26 mouse cellular contexts compared by ENCODE assay signal in the genomic region with DNA sequence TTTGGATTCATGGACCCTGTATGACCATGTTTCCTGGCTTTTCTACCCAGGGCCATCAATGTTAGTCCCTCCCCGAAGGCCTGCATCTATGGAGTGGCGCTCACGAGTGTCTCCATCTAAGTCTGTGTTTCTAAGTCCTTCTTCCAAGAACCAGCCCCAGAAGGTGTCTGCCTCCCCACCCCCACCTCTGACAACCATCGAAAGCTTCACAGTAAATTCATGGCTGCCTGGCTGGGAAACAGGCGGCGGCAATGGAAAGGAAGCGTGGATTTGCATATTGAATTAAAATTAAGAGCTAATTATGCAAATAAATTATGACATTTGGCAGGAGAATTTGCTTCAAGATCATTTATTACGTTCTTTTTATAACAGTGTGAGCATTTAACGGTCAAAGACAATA.
"Had no signal": no experiment of that assay in that cellular context is flagged by ENCODE, and none has a peak within 500 bp of the region (broad histone marks: within the 10 kb centered on the region; RNA-seq: fewer than 3 reads in every experiment).

No protein-coding gene starts in this region.

- H3K27ac ChIP-seq: gastrocnemius, adult 2 months; heart, embryonic 10.5 days; hindbrain, embryonic 13.5 days; hindbrain, embryonic 15.5 days; hindbrain, postnatal 0 days; kidney, embryonic 15.5 days; kidney, postnatal 0 days; left cerebral cortex, adult 2 months; limb, embryonic 10.5 days; limb, embryonic 12.5 days; liver, embryonic 13.5 days; liver, embryonic 15.5 days had no signal

- ATAC-seq: hindbrain, postnatal 0 days; intestine, embryonic 16.5 days had no signal

- DNase-seq: gastrocnemius, adult 2 months; gastrocnemius, postnatal 10 days; gastrocnemius, postnatal 25 days; heart, adult 18-20 months; heart, postnatal 10 days; kidney, adult 11 months; kidney, adult 2 months; kidney, adult 9 months; kidney, postnatal 14 days; kidney, postnatal 36 days; layer of hippocampus, adult 9-11 months; liver; liver, embryonic 13.5 days had no signal

- H3K9ac ChIP-seq: heart, embryonic 12.5 days; hindbrain, embryonic 13.5 days; hindbrain, embryonic 15.5 days; kidney, embryonic 15.5 days; limb, embryonic 12.5 days; liver, embryonic 13.5 days; liver, embryonic 15.5 days had no signal

- H3K4me1 ChIP-seq: heart, embryonic 10.5 days; heart, embryonic 12.5 days; liver, embryonic 13.5 days; liver, embryonic 15.5 days had no signal

- H3K9me3 ChIP-seq: heart, embryonic 10.5 days; heart, embryonic 12.5 days; hindbrain, embryonic 13.5 days; hindbrain, embryonic 15.5 days; kidney, embryonic 15.5 days; limb, embryonic 10.5 days; limb, embryonic 12.5 days; liver, embryonic 13.5 days; liver, embryonic 15.5 days had no signal

- H3K4me3 ChIP-seq: gastrocnemius, adult 2 months; heart, embryonic 10.5 days; heart, embryonic 12.5 days; hindbrain, embryonic 13.5 days; hindbrain, embryonic 15.5 days; kidney, embryonic 15.5 days; left cerebral cortex, adult 2 months; limb, embryonic 10.5 days; limb, embryonic 12.5 days; liver, embryonic 13.5 days; liver, embryonic 15.5 days had no signal

- H3K36me3 ChIP-seq: heart, embryonic 10.5 days; heart, embryonic 12.5 days; hindbrain, embryonic 13.5 days; hindbrain, embryonic 15.5 days; kidney, embryonic 15.5 days; limb, embryonic 10.5 days; limb, embryonic 12.5 days; liver, embryonic 13.5 days; liver, embryonic 15.5 days had no signal

- H3K4me2 ChIP-seq: heart, embryonic 12.5 days; hindbrain, embryonic 13.5 days; hindbrain, embryonic 15.5 days; kidney, embryonic 15.5 days; limb, embryonic 12.5 days; liver, embryonic 11.5 days; liver, embryonic 13.5 days; liver, embryonic 15.5 days had no signal
